Mouse (Mus musculus) stomach, embryonic 16.5 days (tissue): ENCODE results near the gene Cntn3. TPM values are rescaled to one million over a fixed set of nuclear protein-coding genes. Genes with fewer than 3 reads are reported as not detected.
"Not testable (repeated sequence)": the region's sequence is repeated elsewhere in the genome, so short reads cannot be mapped to it uniquely, and the experiment has no call there.

ENCODE experiments used
- ATAC-seq: fragments of 200-750 bp; cut with Nextera tagmentation; 2 replicates; pipeline ENCODE4 v1.8.0; 2017; ENCODE audit warnings: moderate number of reproducible peaks, moderate TSS enrichment; ENCODE audit not compliant: insufficient read depth, low FRiP score
- H3K27ac ChIP-seq: fragments of 300-500 bp; sonication (generic); 2 replicates; pipeline ENCODE4 v1.5.1; 2014; ENCODE audit warnings: low read length
- H3K27me3 ChIP-seq: fragments of 300-500 bp; sonication (generic); 2 replicates; pipeline ENCODE4 v1.6.1; 2014; ENCODE audit warnings: low read length, control low read depth, mixed read lengths; ENCODE audit not compliant: control insufficient read depth, insufficient read depth
- H3K36me3 ChIP-seq: fragments of 300-500 bp; sonication (generic); 2 replicates; pipeline ENCODE4 v1.6.1; 2014; ENCODE audit warnings: low read length; ENCODE audit not compliant: control insufficient read depth, insufficient read depth
- H3K4me1 ChIP-seq: fragments of 300-500 bp; sonication (generic); 2 replicates; pipeline ENCODE4 v1.6.1; 2014; ENCODE audit warnings: low read length, control low read depth, mixed read lengths; ENCODE audit not compliant: control insufficient read depth, insufficient read depth
- H3K4me2 ChIP-seq: fragments of 300-500 bp; sonication (generic); 2 replicates; pipeline ENCODE4 v1.6.1; 2014; ENCODE audit warnings: low read depth, low read length, mixed read lengths
- H3K4me3 ChIP-seq: fragments of 300-500 bp; sonication (generic); replicated peaks from 2 replicates; pipeline ENCODE4 v1.5.1; 2014; ENCODE audit warnings: mild to moderate bottlenecking, low read length
- H3K9ac ChIP-seq: fragments of 300-500 bp; sonication (generic); 2 replicates; pipeline ENCODE4 v1.6.1; 2014; ENCODE audit warnings: low read length
- H3K9me3 ChIP-seq: fragments of 300-500 bp; sonication (generic); replicated peaks from 2 replicates; pipeline ENCODE4 v1.6.1; 2016; ENCODE audit warnings: low read length, control low read depth; ENCODE audit not compliant: control insufficient read depth
- WGBS: fragments of 180-500 bp; shearing (Covaris S2); extraction: QIAGEN DNeasy Blood & Tissue Kit; methylation state at CpG from one replicate; pipeline ENCODE4 v1.1.7; 2014; 5-methylcytosine and 5-hydroxymethylcytosine counted together
- polyA plus RNA-seq: library from polyadenylated mRNA; unstranded; fragments of >200 nt; fragmentation: Nextera tagmentation; extraction: Ambion mirVana; gene quantifications from 2 replicates; pipeline ENCODE4 v1.2.1, GENCODE M21; 2015

Gene Cntn3
- polyA plus RNA-seq = 1.9 and 2.4 TPM in 2 replicates

DNA sequence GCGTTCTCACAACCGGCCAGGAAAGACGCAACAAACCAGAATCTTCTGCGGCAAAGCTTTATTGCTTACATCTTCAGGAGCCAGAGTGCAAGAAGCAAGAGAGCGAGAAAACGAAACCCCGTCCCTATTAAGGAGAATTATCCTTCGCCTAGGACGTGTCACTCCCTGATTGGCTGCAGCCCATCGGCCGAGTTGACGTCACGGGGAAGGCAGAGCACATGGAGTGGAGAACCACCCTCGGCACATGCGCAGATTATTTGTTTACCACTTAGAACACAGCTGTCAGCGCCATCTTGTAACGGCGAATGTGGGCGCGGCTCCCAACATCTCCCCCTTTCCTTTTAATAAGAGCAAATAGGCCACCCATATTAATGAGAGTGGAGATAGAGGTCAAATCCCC, at the start of gene Cntn3:
Gene Cntn3, minus strand, starts transcription at position 101 of the 400 bp plus-strand sequence.
- H3K9ac ChIP-seq, H3K4me2 ChIP-seq, H3K36me3 ChIP-seq, H3K4me3 ChIP-seq, H3K27me3 ChIP-seq, ATAC-seq, H3K4me1 ChIP-seq, H3K9me3 ChIP-seq, H3K27ac ChIP-seq: not testable (repeated sequence)
- 98% methylated on average over 4 of the region's 20 CpGs for WGBS

DNA sequence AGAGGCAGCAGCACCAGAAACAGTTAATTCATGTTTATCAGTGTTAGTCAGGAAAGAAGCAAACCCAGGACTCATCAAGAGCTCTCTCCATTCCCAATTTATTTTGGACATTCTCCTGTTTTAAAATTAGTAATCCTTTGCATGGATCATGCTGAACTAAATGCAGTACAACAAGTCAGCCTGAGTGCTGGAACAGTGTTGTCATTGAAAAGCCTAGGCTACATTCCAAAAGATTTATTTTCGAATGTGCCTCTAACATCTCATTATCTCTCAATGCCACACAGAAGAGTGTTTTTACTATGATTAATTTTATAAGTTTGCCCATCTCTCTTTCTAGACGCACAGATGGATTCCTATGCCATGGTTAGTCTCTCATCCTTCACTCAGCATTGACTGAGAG, 27.9 kb upstream of the Cntn3 start:
- WGBS = 62% methylated on average over 2 of the region's 2 CpGs

DNA sequence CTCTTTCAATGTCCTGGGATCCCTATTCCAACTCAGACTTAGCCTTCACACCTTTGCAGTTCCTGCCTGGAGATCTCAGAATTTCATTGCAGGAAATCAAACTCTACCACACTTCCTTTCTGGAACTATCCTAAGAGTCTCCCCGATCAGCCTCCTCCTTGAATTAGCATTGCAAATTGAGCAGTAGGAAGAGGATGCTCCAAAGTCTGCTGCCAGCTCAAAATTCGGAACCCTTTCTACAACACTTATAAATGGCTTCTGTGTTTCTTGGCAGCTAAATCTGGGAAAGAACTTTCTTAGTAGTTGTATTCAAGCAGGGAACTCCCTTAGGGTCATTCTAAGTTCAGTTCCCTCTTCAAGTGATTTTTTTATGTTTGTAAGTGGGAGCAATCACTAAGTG, 24.9 kb upstream of the Cntn3 start:
- H3K4me2 ChIP-seq = no peak overlapping the region
- H3K9ac ChIP-seq = no peak overlapping the region
- no peak for ATAC-seq
- H3K27ac ChIP-seq = no peak overlapping the region
- WGBS = 54% methylated on average over 2 of the region's 2 CpGs
- H3K36me3 ChIP-seq = no peaks in the 10 kb centered on the region
- H3K4me3 ChIP-seq = no peak overlapping the region
- no peaks in the 10 kb centered on the region for H3K27me3 ChIP-seq
- H3K4me1 ChIP-seq = no peaks in the 10 kb centered on the region
- H3K9me3 ChIP-seq = no peaks in the 10 kb centered on the region

More for the DNA sequence above, 27.9 kb upstream of the Cntn3 start:
- no peaks in the 10 kb centered on the region for H3K4me1 ChIP-seq
- no peaks in the 10 kb centered on the region for H3K9me3 ChIP-seq
- no peak overlapping the region for H3K9ac ChIP-seq
- H3K4me3 ChIP-seq = no peak overlapping the region
- no peaks in the 10 kb centered on the region for H3K36me3 ChIP-seq
- H3K27ac ChIP-seq = no peak overlapping the region
- no peaks in the 10 kb centered on the region for H3K27me3 ChIP-seq
- ATAC-seq = no peak
- H3K4me2 ChIP-seq = no peak overlapping the region

DNA sequence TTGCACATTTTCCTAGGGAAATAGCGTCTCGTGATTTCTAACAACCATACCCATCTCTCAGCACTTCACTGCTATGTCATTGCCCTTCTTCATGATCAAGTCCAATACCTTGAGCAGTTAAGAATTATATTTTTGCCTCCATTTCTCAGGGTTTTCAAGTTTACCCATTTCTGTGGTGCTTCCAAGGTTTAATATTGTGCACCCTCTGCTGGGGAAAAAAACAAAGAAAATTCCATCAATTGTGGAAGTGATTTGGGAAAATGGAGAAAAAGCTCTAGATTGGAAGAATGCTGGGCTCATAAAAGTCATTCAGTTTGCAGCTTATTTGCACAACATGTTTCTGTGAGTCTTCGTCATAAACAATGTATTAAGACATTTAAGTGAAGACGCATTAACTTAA, 17.2 kb upstream of the Cntn3 start:
- WGBS = 89% methylated on average over 4 of the region's 4 CpGs
- Histone ChIP-seq H3K27ac (no peak overlapping the region), H3K9me3 (no peaks in the 10 kb centered on the region), H3K36me3 (no peaks in the 10 kb centered on the region), H3K9ac (no peak overlapping the region), H3K4me2 (no peak overlapping the region), H3K4me1 (no peaks in the 10 kb centered on the region), H3K4me3 (no peak overlapping the region), H3K27me3 (no peaks in the 10 kb centered on the region)
- ATAC-seq = no peak

DNA sequence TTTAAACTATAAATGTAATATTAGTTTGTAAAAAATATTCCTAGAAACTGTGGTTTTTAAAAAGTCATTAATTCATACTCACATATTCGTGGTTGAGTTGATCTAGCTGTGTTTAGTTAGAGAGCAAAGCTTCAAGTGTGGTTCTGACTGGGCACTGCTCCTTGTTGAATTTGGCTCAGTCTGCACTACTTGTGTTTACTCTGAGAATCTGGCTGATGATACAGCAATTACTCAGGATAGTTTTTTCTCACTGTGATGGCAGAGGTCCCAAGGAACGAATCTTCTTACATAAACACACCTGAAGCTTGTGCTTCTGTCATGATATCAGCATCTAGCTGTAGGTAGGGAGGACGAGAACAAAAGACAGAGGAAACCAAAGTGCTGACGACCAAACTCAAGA, 16.4 kb upstream of the Cntn3 start:
- H3K36me3 ChIP-seq = no peaks in the 10 kb centered on the region
- 32% methylated on average over 4 of the region's 4 CpGs for WGBS
- H3K4me1 ChIP-seq = no peaks in the 10 kb centered on the region
- ATAC-seq = no peak
- H3K27me3 ChIP-seq = no peaks in the 10 kb centered on the region
- H3K4me2 ChIP-seq = no peak overlapping the region
- no peak overlapping the region for H3K4me3 ChIP-seq
- no peaks in the 10 kb centered on the region for H3K9me3 ChIP-seq
- no peak overlapping the region for H3K27ac ChIP-seq
- H3K9ac ChIP-seq = no peak overlapping the region

DNA sequence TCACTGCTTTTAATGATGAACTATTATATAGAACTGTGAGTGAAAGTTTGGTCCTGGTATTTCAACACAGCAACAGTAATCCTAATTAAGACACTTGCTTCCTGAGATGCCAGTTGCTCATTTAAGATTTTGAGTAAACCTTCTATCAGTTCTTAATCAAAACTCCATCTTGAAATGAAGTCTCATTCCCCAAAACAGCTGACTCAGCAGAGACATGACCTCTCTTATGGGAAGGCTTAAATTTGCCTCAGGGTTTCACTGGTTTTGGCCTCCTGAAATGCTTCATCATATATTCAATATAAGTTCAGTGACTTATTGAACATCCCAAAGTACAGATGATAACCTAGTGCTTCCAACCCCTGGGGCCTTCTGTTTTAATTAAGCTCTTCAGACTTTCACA, 13.2 kb upstream of the Cntn3 start:
- no peaks in the 10 kb centered on the region for H3K36me3 ChIP-seq
- H3K9me3 ChIP-seq = no peaks in the 10 kb centered on the region
- H3K27ac ChIP-seq = no peak overlapping the region

DNA sequence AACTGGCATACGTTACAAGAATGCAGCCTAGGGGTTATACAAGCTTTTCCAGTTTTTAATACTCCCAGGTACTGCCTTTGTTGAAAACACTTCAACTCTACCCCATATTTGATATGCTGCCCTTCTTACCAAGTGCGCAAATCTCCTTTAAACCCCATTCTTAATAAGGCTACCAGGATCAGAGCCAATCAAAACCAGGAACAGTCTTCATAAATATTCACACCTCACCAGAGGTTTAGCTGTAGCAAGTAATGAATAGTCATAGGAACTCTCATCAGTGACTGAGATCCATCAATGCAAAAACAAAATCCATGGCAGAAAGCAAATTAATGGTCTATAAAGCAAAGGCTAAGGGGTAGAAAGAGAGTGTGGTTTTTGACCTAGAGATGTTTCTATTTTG, 10.7 kb upstream of the Cntn3 start:
- Histone ChIP-seq H3K9ac (no peak overlapping the region), H3K27ac (no peak overlapping the region), H3K27me3 (no peaks in the 10 kb centered on the region), H3K4me1 (no peaks in the 10 kb centered on the region), H3K9me3 (no peaks in the 10 kb centered on the region), H3K4me3 (no peak overlapping the region), H3K36me3 (no peaks in the 10 kb centered on the region), H3K4me2 (no peak overlapping the region)
- 83% methylated on average over 2 of the region's 2 CpGs for WGBS
- ATAC-seq = no peak

More for the DNA sequence above, 13.2 kb upstream of the Cntn3 start:
- no peaks in the 10 kb centered on the region for H3K4me1 ChIP-seq
- no peak overlapping the region for H3K4me3 ChIP-seq
- H3K4me2 ChIP-seq = no peak overlapping the region
- no peaks in the 10 kb centered on the region for H3K27me3 ChIP-seq
- H3K9ac ChIP-seq = no peak overlapping the region
- ATAC-seq = no peak

DNA sequence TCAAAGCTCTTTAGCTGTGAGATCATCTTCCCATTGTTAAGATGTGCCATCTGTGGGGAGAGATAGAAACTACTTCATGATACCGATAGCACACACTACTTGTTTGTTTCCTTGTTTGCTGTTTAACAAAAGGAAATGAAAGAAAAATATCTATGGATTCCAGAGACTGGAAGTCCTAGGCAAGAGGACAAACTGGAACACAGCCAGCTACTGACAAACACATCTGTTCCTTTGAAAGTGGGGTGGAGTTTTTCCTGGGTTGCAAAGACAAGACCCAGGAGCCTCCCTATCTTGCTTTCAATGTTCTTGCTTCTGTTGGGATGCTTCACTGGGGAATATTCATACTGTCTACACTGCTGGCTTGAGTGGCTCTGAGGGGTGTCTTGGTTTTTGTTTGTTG, 5.4 kb downstream of the Cntn3 start:
- Histone ChIP-seq H3K9ac (no peak overlapping the region), H3K4me1 (no peaks in the 10 kb centered on the region), H3K4me3 (no peak overlapping the region), H3K36me3 (no peaks in the 10 kb centered on the region), H3K9me3 (no peaks in the 10 kb centered on the region), H3K4me2 (no peak overlapping the region), H3K27me3 (no peaks in the 10 kb centered on the region), H3K27ac (no peak overlapping the region)
- 49% methylated on average over 1 of the region's 1 CpGs for WGBS
- no peak for ATAC-seq

DNA sequence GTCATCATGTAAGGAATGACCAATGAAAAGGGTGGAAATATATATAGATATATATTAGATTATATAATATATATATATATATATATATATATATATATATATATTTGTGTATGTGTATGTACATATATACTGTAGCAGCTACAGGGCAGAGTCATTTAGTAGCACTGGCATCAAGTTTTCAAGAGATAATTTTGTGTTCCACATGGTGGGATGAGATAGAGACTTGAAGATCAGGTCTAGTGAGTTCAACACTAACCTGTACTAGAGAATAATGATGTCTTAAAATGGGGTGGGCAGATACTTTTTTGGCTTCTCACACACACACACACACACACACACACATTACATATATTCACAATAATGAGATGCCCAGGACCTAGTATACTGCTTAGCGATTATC, 7.7 kb downstream of the Cntn3 start:
- no peaks in the 10 kb centered on the region for H3K27me3 ChIP-seq
- no peak overlapping the region for H3K27ac ChIP-seq
- no peak overlapping the region for H3K4me3 ChIP-seq
- no peaks in the 10 kb centered on the region for H3K36me3 ChIP-seq
- 90% methylated on average over 1 of the region's 1 CpGs for WGBS
- H3K9ac ChIP-seq = no peak overlapping the region
- no peaks in the 10 kb centered on the region for H3K9me3 ChIP-seq
- H3K4me1 ChIP-seq = no peaks in the 10 kb centered on the region
- ATAC-seq = no peak
- H3K4me2 ChIP-seq = no peak overlapping the region
